Mouse (Mus musculus) spleen, adult 2 months (tissue): ENCODE data around the gene Bcl2. TPM values are rescaled to one million over a fixed set of nuclear protein-coding genes. Genes with fewer than 3 reads are reported as not detected.

ENCODE experiments used
- DNase-seq, 2 experiments: peaks; one replicate each; pipeline versions ENCODE4 v3.0.0 to v3.0.0-alpha.2; 2012 to 2021; ENCODE audit warnings: low spot score in 2 of 2, low read depth in 1 of 2
- H3K27ac ChIP-seq: fragments of 200-500 bp; 2 replicates; pipeline ENCODE4 v1.5.1; 2012; ENCODE audit warnings: low read length, inconsistent platforms; ENCODE audit not compliant: insufficient read depth
- H3K27me3 ChIP-seq: fragments of 200-500 bp; 2 replicates; pipeline ENCODE4 v1.6.1; 2012; ENCODE audit warnings: mild to moderate bottlenecking, moderate library complexity, low read length, inconsistent platforms; ENCODE audit not compliant: control insufficient read depth, insufficient read depth
- H3K36me3 ChIP-seq: fragments of 200-500 bp; 2 replicates; pipeline ENCODE4 v1.6.1; 2012; ENCODE audit warnings: mild to moderate bottlenecking, low read length, inconsistent platforms; ENCODE audit not compliant: control insufficient read depth, insufficient read depth
- H3K4me1 ChIP-seq: fragments of 200-500 bp; 2 replicates; pipeline ENCODE4 v1.6.1; 2011; ENCODE audit warnings: inconsistent platforms; ENCODE audit not compliant: control insufficient read depth, insufficient read depth, insufficient read length
- H3K4me3 ChIP-seq: fragments of 200-500 bp; 2 replicates; pipeline ENCODE4 v1.5.1; 2011; ENCODE audit warnings: mild to moderate bottlenecking, inconsistent platforms; ENCODE audit not compliant: insufficient read depth, insufficient read length; ENCODE audit errors: extremely low read depth
- CTCF ChIP-seq: fragments of 200-500 bp; IDR thresholded peaks from 2 replicates; pipeline ENCODE4 v1.5.1; 2011; ENCODE audit warnings: mild to moderate bottlenecking, inconsistent platforms; ENCODE audit not compliant: insufficient read depth, insufficient read length, insufficient replicate concordance; ENCODE audit errors: extremely low read depth
- POLR2A ChIP-seq: fragments of 200-500 bp; IDR thresholded peaks from 2 replicates; pipeline ENCODE4 v1.6.1; 2011; ENCODE audit warnings: low read depth, low read length, inconsistent platforms
- WGBS: fragments of 180-500 bp; shearing (Covaris S2); methylation state at CpG from one replicate; pipeline ENCODE4 v1.1.7; 2018; 5-methylcytosine and 5-hydroxymethylcytosine counted together
- polyA plus RNA-seq: library from polyadenylated mRNA; depleted of rRNA; stranded (reverse); fragments of >200 nt; gene quantifications from 2 replicates; pipeline ENCODE4 v1.2.3, GENCODE M21; 2012

Gene Bcl2
- polyA plus RNA-seq, 1 experiment: 10.6 TPM

DNA sequence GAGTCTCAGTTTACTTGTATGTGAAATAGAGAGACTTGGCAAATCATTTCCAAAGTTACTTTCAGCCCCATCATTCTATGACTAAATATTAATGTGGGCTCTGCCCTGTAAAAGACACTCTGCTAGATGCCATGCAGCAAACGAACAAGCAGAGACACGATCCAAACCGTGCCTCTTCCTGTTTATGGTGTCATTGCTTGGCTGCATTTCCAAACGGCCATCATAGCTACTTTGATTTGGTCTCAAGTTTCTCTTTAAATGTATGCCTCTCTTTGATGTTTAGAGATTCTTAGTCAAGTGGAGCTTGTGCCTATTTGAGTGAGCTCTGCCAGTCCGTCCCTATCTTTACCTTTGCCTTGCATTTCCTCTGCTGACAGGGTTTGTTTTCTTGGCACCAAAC, 111.5 kb downstream of the Bcl2 start:
- Histone ChIP-seq H3K27me3 (no peaks in the 10 kb centered on the region), H3K4me1 (peaks cover 6% of the 10 kb centered on the region; the same call in 1 of the 2 replicates), H3K27ac (peak overlapping the region; percentile 39), H3K36me3 (no peaks in the 10 kb centered on the region), H3K4me3 (no peak overlapping the region)
- 52% methylated on average over 5 of the region's 5 CpGs for WGBS
- no peak for TF ChIP-seq POLR2A
- TF ChIP-seq CTCF: no peak
- no peak for DNase-seq

DNA sequence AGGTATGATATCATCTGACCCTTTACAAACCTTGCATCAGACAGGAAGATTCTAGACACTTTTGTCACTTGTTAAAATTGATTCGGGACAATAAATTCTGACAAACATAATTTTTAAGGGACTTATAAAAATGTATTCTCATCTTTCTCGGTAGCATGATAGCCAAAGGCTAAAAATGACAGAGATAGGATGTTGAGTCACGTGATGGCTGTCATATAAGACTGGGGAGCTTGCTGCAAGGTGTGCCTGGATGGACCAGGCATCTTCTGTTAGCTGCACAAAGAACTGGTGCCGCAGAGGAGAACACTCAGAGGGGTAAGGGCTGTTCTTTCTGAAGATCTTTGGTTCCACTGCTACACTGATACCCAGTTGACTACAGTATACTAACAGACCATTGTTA, 112.8 kb downstream of the Bcl2 start:
- no peak overlapping the region for H3K4me3 ChIP-seq
- no peaks in the 10 kb centered on the region for H3K36me3 ChIP-seq
- no peaks in the 10 kb centered on the region for H3K27me3 ChIP-seq
- H3K4me1 ChIP-seq: peaks cover 6% of the 10 kb centered on the region; the same call in 1 of the 2 replicates
- no peak for DNase-seq
- H3K27ac ChIP-seq: peak overlapping the region; percentile 64
- no peak for TF ChIP-seq POLR2A
- WGBS: 77% methylated on average over 4 of the region's 4 CpGs

GRCm38 (mm10) chr1:106600841-106601240, 113.2 kb downstream of the Bcl2 start:
- H3K36me3 ChIP-seq: no peaks in the 10 kb centered on the region
- H3K4me1 ChIP-seq: peaks cover 6% of the 10 kb centered on the region; the same call in 1 of the 2 replicates
- WGBS: 51% methylated on average over 5 of the region's 5 CpGs
- no peak overlapping the region for H3K4me3 ChIP-seq
- H3K27ac ChIP-seq: peak overlapping the region; percentile 62
- peak in 1 of 2 experiments; percentile 41 for DNase-seq
- TF ChIP-seq CTCF: no peak
- no peak for TF ChIP-seq POLR2A
- H3K27me3 ChIP-seq: no peaks in the 10 kb centered on the region

DNA sequence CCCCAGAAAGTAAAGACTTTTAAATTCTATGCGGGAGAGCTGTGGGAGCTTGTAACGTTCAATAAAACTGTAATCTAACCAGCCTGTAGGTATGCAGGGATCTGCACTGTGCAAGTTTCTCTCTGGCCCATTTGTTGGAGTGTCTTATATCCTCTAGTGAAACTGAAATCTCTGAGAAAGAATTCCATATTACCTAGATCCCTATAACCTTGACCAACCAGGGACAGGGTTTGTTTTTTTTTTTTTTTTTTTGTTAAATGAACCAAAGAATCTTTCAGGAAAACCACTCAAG, 115.8 kb downstream of the Bcl2 start:
- TF ChIP-seq CTCF (no peak), POLR2A (no peak)
- WGBS: 90% methylated on average over 2 of the region's 2 CpGs
- Histone ChIP-seq H3K4me3 (no peak overlapping the region), H3K27ac (no peak overlapping the region), H3K36me3 (no peaks in the 10 kb centered on the region), H3K27me3 (no peaks in the 10 kb centered on the region), H3K4me1 (peaks cover 6% of the 10 kb centered on the region; the same call in 1 of the 2 replicates)
- DNase-seq: no peak

GRCm38 (mm10) chr1:106597575-106598291, 116.3 kb downstream of the Bcl2 start:
- H3K36me3 ChIP-seq: no peaks in the 10 kb centered on the region
- TF ChIP-seq POLR2A (no peak), CTCF (no peak)
- H3K27ac ChIP-seq: no peak overlapping the region
- no peak overlapping the region for H3K4me3 ChIP-seq
- peaks cover 3% of the 10 kb centered on the region; the same call in 1 of the 2 replicates for H3K4me1 ChIP-seq
- no peak for DNase-seq
- WGBS: 80% methylated on average over 5 of the region's 5 CpGs
- H3K27me3 ChIP-seq: no peaks in the 10 kb centered on the region

DNA sequence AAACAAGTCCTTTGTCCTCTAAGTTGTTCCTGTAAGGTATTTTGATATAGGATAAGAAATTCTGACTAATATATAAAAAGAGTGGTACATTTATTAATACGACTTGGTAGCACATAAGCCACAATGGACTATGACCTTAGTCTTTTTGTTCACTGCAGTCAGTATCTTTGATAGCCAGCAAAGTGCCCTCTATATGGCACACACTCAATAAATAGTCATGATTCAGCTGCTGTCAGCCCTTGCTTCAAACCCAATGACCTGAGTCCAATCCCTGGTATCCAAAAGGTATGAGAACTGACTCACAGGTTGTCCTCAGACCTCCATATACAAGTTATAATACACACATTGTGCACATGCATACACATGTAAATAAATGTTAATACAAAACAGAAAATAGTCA, 117.7 kb downstream of the Bcl2 start:
- TF ChIP-seq CTCF (no peak), POLR2A (no peak)
- Histone ChIP-seq H3K27me3 (no peaks in the 10 kb centered on the region), H3K4me1 (no peaks in the 10 kb centered on the region; the same call in 1 of the 2 replicates), H3K4me3 (no peak overlapping the region), H3K27ac (no peak overlapping the region), H3K36me3 (no peaks in the 10 kb centered on the region)
- WGBS: 93% methylated on average over 1 of the region's 1 CpGs
- no peak for DNase-seq

DNA sequence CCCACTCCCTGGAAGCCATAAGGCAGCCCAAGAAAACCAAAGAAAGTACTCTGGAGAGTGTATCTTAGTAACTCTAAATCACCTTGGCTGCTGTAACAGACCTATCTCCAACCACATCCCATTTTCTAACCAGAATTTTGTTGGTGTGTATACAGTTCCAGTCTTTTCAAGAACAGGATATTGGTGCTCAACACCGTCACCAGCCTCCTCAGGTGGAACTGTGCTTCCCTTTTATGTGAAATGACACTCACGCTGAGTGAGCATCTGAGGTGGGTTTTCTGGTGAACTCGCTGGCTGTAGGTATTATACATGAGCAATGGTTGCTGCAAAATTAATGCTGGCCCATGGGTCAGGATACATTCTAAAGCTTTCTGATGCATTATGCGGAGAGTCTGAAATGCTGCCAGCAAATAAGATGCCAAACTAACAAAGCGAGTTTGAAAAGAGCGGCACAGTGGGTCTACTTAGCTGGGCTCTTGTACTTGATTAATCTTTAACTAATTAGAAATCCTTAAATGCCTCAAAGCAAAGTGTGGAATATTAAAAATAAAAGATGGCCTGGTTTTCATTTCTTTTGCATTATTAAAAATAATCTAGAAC, 118.7 kb downstream of the Bcl2 start:
- 74% methylated on average over 6 of the region's 6 CpGs for WGBS
- Histone ChIP-seq H3K36me3 (no peaks in the 10 kb centered on the region), H3K27ac (no peak overlapping the region), H3K4me3 (no peak overlapping the region), H3K4me1 (no peaks in the 10 kb centered on the region; the same call in 1 of the 2 replicates), H3K27me3 (no peaks in the 10 kb centered on the region)
- no peak for DNase-seq
- TF ChIP-seq CTCF (no peak), POLR2A (no peak)
